Mouse (Mus musculus): Measurements from ENCODE around the gene Angptl7. TPM values are rescaled to one million over a fixed set of nuclear protein-coding genes. Genes with fewer than 3 reads are reported as not detected.

The Angptl7 gene
- total RNA-seq (2021), result 1 to 10 TPM; 1.3 to 1.5 TPM
- long read RNA-seq, experiment 1, partial matches to known transcripts, result 0 of 3 reads
- long read RNA-seq, experiment 1, other reads (novel, unspliced or antisense), result 0 of 3 reads
- long read RNA-seq, experiment 2, partial matches to known transcripts, result 0 of 3 reads
- long read RNA-seq, experiment 2, other reads (novel, unspliced or antisense), result 1 of 3 reads

DNA sequence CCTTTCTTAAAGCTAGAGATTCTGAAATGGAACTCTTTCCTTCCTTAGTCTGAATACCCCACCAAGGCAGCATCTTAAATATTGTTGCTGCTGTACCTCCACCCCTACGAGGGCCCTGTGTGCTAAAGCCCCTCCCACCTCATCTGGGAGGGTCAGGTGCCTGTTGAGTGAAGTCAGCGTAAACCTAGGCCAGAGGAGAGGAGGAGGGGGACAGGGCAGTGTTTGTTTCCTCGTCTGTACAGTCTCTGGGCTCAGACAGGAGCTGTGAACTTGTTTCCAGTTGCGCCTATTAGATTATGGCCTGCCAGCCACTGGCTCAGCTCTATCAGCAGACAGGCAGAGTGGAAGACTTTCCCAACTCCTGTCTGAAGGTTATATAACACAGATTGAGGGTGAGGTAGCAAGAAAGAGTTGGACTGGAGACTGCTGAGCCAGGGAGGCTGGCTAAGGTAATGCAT lies at the start of gene Angptl7:
Angptl7 (minus strand) TSS at position 51 of the 458 bp plus-strand sequence.
- no peak for DNase-seq (ENCODE audit: low spot score in 2 of 2)

DNA sequence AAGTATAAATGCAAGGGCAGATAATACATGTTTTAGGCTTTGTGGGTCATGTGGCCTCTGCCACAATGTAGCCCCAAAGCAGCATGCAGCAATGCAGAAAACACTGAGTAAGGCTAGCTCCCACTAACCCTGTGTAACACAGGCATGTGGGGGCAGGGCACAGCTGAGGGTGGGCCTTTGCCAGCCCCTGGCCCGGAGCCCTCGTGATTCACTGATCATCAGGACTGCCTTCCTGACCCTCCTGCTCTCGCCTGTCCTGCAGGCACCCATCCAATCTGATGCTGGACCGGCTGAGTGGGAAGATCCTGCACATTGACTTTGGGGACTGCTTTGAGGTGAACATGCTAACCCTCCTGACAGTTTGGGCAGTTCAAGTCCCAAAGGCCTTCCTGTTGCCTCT lies 48.8 kb upstream of the Angptl7 start:
- no peak for DNase-seq (ENCODE audit: low spot score in 2 of 2)

DNA sequence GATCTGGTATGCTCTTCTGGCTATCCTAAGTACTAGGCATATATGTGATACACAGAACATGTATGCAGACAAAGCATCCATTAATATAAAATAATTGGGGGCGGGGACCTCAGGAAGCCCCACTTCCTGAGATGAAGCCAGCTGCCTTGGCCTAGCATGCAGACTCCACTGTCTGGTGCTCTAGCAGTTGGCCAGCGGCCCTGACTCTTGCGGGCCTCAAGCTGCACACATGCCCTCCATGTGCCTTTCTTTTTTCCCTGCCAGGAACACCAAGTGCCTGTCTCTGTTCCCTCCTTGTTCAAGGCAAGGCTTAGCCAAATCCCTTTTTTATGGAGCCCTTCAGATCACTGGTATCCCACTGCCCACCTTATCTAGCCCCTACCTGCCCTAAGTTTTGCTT lies 35.6 kb upstream of the Angptl7 start:
- no peak for DNase-seq (ENCODE audit: low spot score in 2 of 2)

DNA sequence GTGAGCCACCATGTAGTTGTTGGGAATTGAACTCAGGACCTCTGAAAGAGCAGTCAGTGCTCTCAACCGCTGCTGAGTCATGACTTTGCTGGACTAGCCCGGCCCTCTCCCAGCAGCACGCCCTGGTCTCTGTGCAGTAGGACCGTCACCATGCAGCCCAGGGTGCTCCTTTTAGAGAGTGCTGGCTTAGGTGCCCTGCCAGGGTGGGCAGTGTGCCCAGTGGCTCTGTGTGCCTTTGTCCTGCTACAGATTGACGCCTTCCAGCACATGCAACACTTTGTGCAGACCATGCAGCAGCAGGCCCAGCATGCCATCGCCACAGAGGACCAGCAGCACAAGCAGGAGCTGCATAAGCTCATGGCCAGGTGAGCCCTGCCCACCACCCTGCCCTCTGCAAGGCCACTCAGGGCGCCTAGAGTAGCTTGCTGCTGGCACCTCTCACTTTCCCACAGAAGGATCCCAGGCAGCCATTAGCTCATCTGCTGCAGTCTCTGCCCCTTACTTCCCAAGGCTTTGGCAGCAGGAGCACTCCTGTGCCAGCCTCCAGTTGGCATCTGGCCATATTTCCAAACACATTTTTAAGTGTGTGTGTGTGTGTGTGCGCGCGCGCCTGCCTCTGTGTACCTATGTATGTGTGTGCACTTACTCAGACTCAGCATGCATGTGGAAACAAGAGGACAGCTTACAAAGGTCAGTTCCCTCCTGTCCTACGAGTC lies 33.5 kb upstream of the Angptl7 start:
- DNase-seq (ENCODE audit: low spot score in 2 of 2), result no peak

DNA sequence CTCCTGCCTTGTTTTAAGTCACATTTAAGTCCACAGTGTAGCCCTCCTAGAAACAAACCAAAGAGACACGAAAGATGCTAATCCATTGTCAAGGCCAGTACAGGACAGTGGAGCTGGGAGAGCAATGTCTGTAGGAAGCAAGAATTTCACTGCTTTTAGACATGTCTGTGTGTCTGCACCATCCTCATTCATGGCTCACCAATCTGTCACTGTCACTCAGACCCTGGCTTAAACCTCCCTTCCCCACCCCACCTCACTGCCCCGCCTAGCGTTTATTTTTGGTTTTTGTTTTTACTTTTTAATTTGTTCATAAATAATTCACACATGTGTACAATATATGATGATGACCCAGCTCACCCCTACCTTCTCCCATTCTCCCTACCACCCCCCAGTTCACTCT lies 32.3 kb upstream of the Angptl7 start:
- no peak for DNase-seq (ENCODE audit: low spot score in 2 of 2)

DNA sequence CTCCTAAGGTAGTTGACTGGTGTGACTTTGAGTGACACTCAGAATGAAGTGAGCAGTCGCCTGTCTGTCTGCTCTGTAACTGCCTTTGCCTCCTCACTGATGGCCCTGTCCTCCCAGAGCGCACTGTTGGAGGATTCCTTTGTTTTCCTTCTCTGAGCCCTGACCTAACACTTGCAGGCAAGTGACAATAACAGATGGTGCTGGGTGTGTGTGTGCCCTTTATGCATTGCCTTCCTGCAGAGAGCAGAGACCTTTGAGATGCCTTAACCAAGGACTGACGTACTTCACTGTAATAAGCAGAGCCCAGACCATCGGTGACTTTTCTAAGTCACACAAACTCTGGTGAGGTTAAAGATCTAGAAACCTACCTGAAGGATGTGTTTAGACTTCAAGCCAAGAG lies 31.1 kb upstream of the Angptl7 start:
- no peak for DNase-seq (ENCODE audit: low spot score in 2 of 2)

DNA sequence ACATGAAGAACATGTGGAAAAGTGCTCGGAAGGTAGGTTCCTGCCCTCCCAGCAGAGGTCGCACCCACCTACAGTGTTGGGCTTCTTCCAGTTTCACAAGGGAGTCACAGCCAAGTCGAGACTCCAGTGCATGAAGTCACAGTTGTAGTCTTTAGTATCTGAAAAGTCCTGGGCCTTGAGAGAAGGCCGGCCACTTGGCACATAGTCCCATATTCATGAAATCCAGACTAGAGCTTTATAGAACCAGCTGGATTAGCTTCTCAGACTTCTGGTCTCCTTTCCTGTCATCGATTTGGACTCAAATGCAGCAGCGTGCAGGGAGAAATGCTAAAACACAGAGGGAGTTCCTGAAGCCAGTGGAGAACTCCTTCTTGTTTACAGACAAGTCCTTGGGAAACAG lies 30.5 kb upstream of the Angptl7 start:
- DNase-seq (ENCODE audit: low spot score in 2 of 2), result no peak

DNA sequence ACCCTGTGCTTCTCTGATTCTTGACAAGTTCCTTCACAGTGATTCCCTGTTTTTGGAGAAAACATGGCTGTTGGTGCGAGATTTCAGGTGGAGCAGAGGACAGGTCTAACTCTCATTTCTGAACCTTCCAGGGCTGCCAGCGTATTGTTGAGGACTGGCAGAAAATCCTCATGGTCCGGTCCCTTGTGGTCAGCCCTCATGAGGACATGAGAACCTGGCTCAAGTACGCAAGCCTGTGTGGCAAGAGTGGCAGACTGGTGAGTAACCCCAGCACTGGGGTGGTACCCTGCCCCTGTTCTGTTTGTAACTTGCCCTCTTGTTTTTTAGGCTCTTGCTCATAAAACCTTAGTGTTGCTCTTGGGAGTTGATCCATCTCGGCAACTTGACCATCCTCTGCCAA lies 30.1 kb upstream of the Angptl7 start:
- no peak for DNase-seq (ENCODE audit: low spot score in 2 of 2)

DNA sequence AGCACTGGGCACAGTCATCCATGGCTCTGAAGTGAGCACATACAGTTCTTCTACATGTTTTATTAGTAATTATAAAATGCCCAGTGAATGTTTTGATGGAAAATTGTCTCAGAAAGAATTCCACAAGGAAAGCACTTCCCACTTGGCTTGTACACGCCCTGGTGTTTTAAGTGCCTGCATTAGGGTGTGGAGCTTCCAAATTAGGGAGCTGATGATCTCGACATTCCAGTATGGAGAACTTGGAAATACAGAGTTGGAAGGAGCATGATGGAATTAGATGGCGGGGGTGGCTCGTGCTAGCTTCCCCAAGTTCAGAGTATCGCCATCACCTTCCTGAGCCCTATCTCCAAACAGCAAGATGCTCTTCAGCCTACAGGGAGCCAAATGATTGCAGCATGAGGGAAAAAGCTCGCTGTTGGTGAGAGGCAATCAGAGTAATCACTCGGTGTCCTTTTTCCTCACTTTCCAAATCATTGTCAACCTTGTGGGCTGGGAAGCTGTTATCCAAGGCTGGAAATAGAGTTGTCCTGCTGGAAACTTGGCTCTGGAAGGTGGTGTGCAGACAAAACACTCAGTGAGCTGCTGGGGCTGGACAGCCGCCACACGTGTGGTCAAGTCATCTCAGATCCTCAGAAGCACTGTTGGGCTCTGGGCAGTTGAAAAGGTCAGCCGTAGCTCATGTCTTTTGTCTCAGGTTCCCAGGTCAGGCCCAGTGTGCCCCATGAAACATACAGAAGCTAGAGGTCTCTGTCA lies 27.1 kb upstream of the Angptl7 start:
- DNase-seq (ENCODE audit: low spot score in 2 of 2), result no peak

DNA sequence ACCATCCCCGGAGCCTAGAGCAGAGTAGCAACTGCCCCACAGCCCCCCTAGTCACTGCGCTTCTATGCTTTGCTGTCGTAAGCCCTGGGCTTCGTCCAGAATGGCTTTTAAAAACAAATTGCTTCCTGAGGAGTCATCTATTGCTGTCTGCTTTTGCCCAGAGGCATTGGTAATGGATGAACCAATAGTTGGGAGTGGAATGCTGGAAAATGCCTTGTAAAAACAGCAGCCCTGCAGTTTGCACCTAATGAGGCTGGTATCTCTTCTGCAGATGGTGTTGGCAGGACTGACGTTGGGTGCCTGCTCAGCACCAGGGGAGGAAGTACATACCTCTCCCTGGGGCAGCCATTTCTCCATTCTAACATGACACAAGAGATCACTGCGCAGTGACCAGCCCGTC lies 23.3 kb upstream of the Angptl7 start:
- no peak for DNase-seq (ENCODE audit: low spot score in 2 of 2)

DNA sequence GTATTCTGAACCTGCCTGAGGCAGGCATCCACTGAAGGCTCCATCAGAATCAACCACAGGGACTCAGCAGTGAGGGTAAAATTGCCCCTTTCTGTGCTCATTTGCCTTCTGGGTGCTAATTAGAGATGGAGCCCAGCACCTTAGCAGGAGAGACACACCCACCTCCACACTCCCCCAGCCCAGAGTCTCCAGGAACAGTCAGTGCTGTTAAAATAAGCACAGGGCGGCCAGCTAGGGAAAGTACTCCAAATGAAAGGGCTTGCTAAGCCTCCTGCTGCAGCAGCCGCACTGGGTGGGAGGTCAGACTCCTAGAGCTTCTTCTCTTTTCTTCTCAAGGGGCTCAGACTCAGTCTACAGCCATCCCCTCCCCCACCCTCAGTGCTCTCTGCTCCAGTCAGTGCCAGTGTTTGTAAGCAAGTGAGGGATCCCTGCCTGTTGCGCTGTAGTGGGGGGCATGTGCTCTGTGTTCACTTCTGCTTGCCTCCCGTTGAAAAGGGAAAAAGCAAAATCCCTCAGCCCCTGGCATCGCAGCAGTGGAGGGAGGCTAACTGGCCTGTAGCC lies 18.1 kb upstream of the Angptl7 start:
- DNase-seq (ENCODE audit: low spot score in 2 of 2), result no peak

DNA sequence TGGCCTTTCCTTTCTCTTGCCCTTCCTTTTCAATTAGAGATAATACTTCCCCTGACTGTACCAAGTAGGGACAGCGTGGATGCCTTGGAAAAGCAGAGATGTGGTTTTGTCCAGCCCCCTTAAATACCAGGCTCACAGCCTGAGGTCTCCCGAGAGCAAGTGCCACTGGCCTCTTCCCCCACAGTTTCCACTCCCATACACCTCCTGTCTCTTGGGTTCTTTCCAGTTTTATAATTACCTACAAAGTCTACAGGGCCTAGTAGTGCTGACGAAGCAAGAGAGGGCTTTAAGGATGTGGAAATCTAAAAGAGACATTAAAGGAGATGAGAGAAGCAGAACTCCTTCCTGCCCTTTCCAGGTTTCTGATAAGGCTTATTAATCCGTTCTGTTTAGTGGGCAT lies 17.5 kb upstream of the Angptl7 start:
- no peak for DNase-seq (ENCODE audit: low spot score in 2 of 2)

DNA sequence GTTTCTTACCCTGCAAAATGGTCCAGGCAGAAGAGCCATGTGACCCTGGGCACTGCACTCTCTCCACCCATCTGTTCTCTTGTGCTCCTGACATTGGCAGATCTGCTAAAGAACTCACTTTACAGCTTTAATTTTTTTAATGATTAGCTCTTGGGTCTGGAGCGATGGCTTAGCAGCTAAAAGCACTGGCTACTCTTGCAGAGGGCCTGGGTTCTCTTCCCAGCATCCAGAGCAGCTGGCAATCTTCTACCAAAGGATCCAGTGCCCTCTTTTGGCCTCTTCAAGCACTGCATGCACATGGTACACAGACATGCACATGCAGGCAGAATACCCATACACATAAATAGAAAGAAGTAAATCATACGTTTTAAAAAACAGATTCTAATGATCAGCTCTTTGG lies 15.1 kb upstream of the Angptl7 start:
- no peak for DNase-seq (ENCODE audit: low spot score in 2 of 2)

DNA sequence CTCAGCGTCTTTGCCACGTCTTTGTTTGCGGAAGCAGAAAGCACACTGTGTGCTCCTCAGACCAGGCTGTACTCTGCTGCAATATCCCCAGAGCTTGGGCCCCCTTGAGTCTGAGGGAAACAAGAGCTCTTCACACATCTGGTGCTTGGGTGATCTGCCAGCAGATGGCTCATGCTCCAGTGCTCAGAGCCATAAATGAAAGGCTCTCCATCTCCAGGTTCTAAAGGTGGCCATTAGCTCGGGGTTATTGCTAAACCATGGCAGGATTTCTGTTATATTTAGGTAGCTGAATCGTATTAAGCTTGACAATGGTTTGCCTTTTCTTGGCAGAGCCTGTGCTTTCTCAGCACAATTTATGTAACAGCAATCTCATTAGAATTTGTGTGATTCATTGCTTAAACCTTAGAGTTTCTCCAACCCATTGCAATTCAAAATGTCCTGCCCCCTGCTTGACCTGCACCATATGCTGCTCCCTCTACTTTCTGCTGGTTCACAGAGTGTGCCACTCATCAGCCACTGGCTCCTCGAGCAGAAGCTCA lies 12.8 kb upstream of the Angptl7 start:
- no peak for DNase-seq (ENCODE audit: low spot score in 2 of 2)

DNA sequence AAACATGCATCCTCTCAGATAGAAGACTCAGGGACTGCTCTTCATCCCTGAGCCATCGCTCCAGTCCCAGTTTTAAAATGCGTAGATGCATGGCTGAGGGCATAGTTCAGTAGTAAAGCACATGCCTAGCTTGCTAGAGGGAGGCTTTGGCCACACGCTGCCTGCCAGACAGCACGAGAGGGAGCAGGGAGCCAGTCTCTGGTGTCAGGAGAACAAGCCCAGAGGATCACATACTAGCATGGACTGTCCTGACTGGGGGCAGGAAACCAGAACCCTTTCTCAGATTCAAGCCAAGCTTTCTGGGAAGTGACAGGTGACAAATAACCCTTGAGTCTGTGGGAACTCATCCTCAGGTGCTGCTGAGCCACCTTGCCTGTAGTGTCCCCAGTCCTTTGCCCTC lies 11.1 kb upstream of the Angptl7 start:
- no peak for DNase-seq (ENCODE audit: low spot score in 2 of 2)

DNA sequence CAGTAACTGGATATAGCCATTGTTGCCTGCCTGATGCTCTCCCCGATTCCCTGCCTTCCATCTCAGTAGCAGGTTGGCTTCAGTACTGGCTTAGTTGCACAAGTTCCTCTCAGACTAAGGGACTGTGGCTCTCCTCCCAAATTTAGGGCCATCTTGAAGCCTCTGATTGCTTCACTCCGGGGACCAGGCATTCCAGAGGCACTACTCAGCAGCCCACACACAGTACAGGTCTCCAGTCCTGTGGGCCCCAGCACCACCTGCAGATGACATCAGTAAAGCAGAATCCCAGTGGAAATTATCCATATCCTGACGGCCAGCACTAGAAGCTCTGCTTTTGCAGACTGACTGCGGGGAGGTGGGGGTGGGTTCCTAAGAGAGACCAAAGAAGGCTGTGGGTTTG lies 10.4 kb upstream of the Angptl7 start:
- no peak for DNase-seq (ENCODE audit: low spot score in 2 of 2)

DNA sequence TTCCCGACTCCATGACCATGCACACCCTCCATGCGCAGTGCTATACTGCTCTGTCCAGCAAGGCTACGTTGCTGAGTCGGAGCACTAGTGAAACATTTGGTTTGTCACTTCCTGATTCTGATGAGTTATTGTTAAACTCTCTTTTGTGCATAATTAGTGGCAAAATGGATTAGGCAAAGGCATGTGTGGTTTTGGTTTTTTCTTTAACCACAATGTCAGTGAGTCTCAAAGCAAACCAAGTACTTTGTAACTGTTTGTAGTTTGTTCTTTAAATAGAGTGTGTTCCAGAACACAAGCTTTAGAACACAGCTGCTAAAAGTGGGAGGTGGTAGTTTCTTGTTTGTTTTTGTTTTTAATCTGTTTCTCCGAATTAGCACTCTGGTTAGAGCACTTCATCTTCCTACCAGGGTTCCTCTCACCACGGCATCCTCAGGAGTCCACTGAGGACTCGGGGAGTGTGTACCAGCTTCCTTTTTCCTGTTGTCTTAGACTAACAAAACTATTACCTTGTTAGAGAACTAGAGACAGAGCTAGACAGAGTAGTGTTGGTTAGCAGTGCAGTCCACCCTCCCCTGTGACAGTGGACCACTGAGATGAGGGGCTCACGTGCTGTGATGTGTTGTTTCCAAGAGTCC lies 9.3 kb upstream of the Angptl7 start:
- DNase-seq (ENCODE audit: low spot score in 2 of 2), result no peak

DNA sequence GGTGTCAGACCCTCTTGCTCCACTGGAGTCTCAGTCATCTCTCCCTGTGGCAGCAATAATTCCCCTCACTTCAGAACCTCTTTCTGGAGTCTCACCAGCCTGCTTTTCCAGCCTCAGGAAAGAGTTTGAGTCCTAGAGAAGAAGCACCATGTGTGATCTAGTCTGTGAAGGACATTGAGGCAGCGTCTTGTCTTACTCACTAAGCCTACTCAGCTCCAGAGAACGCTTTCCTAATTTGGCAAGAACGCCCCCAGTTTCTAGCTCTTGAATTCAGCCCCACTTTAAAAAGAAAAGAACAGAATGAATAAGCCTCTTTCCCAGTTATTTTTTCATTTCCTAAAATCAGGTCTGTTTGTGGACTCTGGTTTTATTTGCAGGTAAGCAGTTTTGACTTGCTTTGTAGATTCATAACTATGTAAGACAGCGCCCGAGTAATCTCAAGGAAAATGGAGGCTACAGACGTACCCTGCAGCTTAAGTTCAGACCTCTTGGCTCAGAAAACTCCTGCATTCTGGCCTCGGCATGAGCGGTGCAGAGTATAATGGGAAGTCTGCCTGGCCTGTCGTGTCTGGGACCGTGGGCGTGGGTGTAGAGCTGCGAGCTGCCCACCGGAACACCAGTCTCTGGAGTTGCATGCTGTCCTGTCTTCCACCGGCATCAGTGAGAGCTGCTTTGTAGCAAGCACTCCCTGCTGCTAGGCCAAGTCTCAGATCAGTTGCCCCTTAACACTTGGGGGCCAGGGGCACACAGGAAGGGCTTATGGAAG lies 8.0 kb upstream of the Angptl7 start:
- no peak for DNase-seq (ENCODE audit: low spot score in 2 of 2)

DNA sequence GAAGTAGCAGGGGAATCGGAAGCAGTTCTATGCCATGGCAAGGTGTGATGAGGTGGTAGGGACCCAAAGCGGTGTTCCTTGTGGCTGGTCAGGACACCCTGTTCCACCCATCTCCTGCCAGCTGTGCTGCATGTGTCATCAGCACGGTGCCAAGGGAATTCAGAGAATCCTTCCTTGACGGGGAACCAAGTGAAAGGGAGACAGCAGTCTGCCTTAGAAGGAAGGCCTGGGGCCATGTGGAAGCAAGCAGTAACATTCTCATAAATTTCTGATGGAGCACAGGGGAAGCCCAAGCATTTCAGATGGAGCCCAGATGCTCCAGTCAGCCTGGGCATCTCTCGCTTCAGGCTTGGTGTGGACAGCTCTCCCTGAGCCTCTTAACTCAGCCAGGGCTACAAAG lies 7.3 kb upstream of the Angptl7 start:
- no peak for DNase-seq (ENCODE audit: low spot score in 2 of 2)

DNA sequence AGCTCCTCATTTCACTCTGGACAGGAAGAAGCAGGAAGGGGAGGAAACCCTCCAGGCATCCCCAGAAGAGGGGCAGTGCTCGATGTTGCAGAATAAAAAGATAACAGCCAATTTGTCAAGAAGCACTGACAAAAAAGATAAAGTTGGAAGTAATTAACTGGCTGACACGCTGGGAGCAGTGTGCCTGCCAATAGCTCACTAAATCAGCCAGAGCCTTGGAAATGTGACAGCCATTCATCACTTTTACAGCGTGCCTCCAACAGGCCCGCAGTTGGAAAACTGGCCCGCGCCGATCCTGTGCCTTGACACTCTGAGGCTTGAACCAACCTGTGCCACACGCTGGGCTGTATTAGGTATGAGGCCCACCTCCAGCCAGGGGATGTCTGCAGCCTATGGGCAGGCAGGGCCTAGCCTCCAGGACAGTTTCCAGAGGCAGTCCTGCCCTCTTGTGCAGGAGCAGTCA lies 4.3 kb upstream of the Angptl7 start:
- no peak for DNase-seq (ENCODE audit: low spot score in 2 of 2)

Data from adrenal gland, postnatal 4 days (tissue).